Mouse (Mus musculus): ENCODE measurements around the gene Stxbp5. TPM values are rescaled to one million over a fixed set of nuclear protein-coding genes. Genes with fewer than 3 reads are reported as not detected.

The Stxbp5 gene
- polyA plus RNA-seq, 1 experiment from 2014 or later = 7.4 TPM

GRCm38 (mm10) chr10:9834986-9835385, 65.9 kb downstream of the Stxbp5 start:
- Histone ChIP-seq H3K9me3 (ENCODE audit: control insufficient read depth, low read length) (no peaks in the 10 kb centered on the region), H3K4me3 (ENCODE audit: low read depth, low read length) (no peak overlapping the region), H3K4me2 (no peak overlapping the region), H3K9ac (ENCODE audit: low read depth, low read length) (no peak overlapping the region), H3K27ac (ENCODE audit: low read depth, low read length) (no peak overlapping the region), H3K27me3 (replicated peaks; ENCODE audit: control insufficient read depth, insufficient read depth, low read length) (no peaks in the 10 kb centered on the region), H3K36me3 (ENCODE audit: control insufficient read depth, insufficient read depth, low read length) (peaks cover 5% of the 10 kb centered on the region; the same call in 1 of the 2 replicates), H3K4me1 (replicated peaks; ENCODE audit: control insufficient read depth, insufficient read depth, low read length) (no peaks in the 10 kb centered on the region)
- ATAC-seq (replicated peaks; ENCODE audit: low FRiP score) (peak; percentile 68), DNase-seq (ENCODE audit: low spot score) (no peak)
- 77% methylated on average over 4 of the region's 4 CpGs for WGBS

- no peak for DNase-seq (ENCODE audit: low spot score)
- WGBS = 91% methylated on average over 4 of the region's 4 CpGs
Measured at GRCm38 (mm10) chr10:9832937-9833336, 67.9 kb downstream of the Stxbp5 start.

GRCm38 (mm10) chr10:9829744-9830143, 71.1 kb downstream of the Stxbp5 start:
- Histone ChIP-seq H3K4me1 (replicated peaks; ENCODE audit: control insufficient read depth, insufficient read depth, low read length) (no peaks in the 10 kb centered on the region), H3K27ac (ENCODE audit: low read depth, low read length) (no peak overlapping the region), H3K4me3 (ENCODE audit: low read depth, low read length) (no peak overlapping the region), H3K9ac (ENCODE audit: low read depth, low read length) (no peak overlapping the region), H3K4me2 (no peak overlapping the region), H3K27me3 (replicated peaks; ENCODE audit: control insufficient read depth, insufficient read depth, low read length) (no peaks in the 10 kb centered on the region), H3K36me3 (ENCODE audit: control insufficient read depth, insufficient read depth, low read length) (peaks cover 5% of the 10 kb centered on the region; the same call in 1 of the 2 replicates), H3K9me3 (ENCODE audit: control insufficient read depth, low read length) (no peaks in the 10 kb centered on the region)
- DNase-seq (ENCODE audit: low spot score) (no peak), ATAC-seq (replicated peaks; ENCODE audit: low FRiP score) (no peak)
- 88% methylated on average over 3 of the region's 3 CpGs for WGBS

More at GRCm38 (mm10) chr10:9832937-9833336, 67.9 kb downstream of the Stxbp5 start:
- Histone ChIP-seq H3K4me3 (ENCODE audit: low read depth, low read length) (no peak overlapping the region), H3K27me3 (replicated peaks; ENCODE audit: control insufficient read depth, insufficient read depth, low read length) (no peaks in the 10 kb centered on the region), H3K4me1 (replicated peaks; ENCODE audit: control insufficient read depth, insufficient read depth, low read length) (no peaks in the 10 kb centered on the region), H3K36me3 (ENCODE audit: control insufficient read depth, insufficient read depth, low read length) (peaks cover 5% of the 10 kb centered on the region; the same call in 1 of the 2 replicates), H3K27ac (ENCODE audit: low read depth, low read length) (no peak overlapping the region), H3K4me2 (no peak overlapping the region), H3K9ac (ENCODE audit: low read depth, low read length) (no peak overlapping the region), H3K9me3 (ENCODE audit: control insufficient read depth, low read length) (no peaks in the 10 kb centered on the region)
- ATAC-seq (replicated peaks; ENCODE audit: low FRiP score) = no peak

GRCm38 (mm10) chr10:9821299-9821698, 79.6 kb downstream of the Stxbp5 start:
- Histone ChIP-seq H3K4me2 (no peak overlapping the region), H3K4me3 (ENCODE audit: low read depth, low read length) (no peak overlapping the region), H3K4me1 (replicated peaks; ENCODE audit: control insufficient read depth, insufficient read depth, low read length) (no peaks in the 10 kb centered on the region), H3K9ac (ENCODE audit: low read depth, low read length) (no peak overlapping the region), H3K9me3 (ENCODE audit: control insufficient read depth, low read length) (no peaks in the 10 kb centered on the region), H3K27me3 (replicated peaks; ENCODE audit: control insufficient read depth, insufficient read depth, low read length) (no peaks in the 10 kb centered on the region), H3K27ac (ENCODE audit: low read depth, low read length) (no peak overlapping the region), H3K36me3 (ENCODE audit: control insufficient read depth, insufficient read depth, low read length) (no peaks in the 10 kb centered on the region)
- ATAC-seq (replicated peaks; ENCODE audit: low FRiP score) (no peak), DNase-seq (ENCODE audit: low spot score) (no peak)
- WGBS = 76% methylated on average over 6 of the region's 6 CpGs

GRCm38 (mm10) chr10:9818574-9818973, 82.3 kb downstream of the Stxbp5 start:
- Histone ChIP-seq H3K27me3 (replicated peaks; ENCODE audit: control insufficient read depth, insufficient read depth, low read length) (no peaks in the 10 kb centered on the region), H3K4me2 (no peak overlapping the region), H3K4me3 (ENCODE audit: low read depth, low read length) (no peak overlapping the region), H3K9me3 (ENCODE audit: control insufficient read depth, low read length) (no peaks in the 10 kb centered on the region), H3K4me1 (replicated peaks; ENCODE audit: control insufficient read depth, insufficient read depth, low read length) (no peaks in the 10 kb centered on the region), H3K9ac (ENCODE audit: low read depth, low read length) (no peak overlapping the region), H3K27ac (ENCODE audit: low read depth, low read length) (no peak overlapping the region), H3K36me3 (ENCODE audit: control insufficient read depth, insufficient read depth, low read length) (no peaks in the 10 kb centered on the region)
- 88% methylated on average over 7 of the region's 7 CpGs for WGBS
- DNase-seq (ENCODE audit: low spot score) = no peak
- no peak for ATAC-seq (replicated peaks; ENCODE audit: low FRiP score)

- DNase-seq (ENCODE audit: low spot score) (no peak), ATAC-seq (replicated peaks; ENCODE audit: low FRiP score) (no peak)
Measured at GRCm38 (mm10) chr10:9813926-9814325, 87.0 kb downstream of the Stxbp5 start.

GRCm38 (mm10) chr10:9807596-9807995, 93.3 kb downstream of the Stxbp5 start:
- H3K4me1 ChIP-seq (replicated peaks; ENCODE audit: control insufficient read depth, insufficient read depth, low read length) = no peaks in the 10 kb centered on the region
- no peaks in the 10 kb centered on the region for H3K27me3 ChIP-seq (replicated peaks; ENCODE audit: control insufficient read depth, insufficient read depth, low read length)
- no peaks in the 10 kb centered on the region for H3K9me3 ChIP-seq (ENCODE audit: control insufficient read depth, low read length)
- no peak overlapping the region for H3K27ac ChIP-seq (ENCODE audit: low read depth, low read length)
- no peak for DNase-seq (ENCODE audit: low spot score)
- no peak overlapping the region for H3K9ac ChIP-seq (ENCODE audit: low read depth, low read length)
- WGBS = 80% methylated on average over 2 of the region's 2 CpGs
- no peak overlapping the region for H3K4me3 ChIP-seq (ENCODE audit: low read depth, low read length)
- no peak overlapping the region for H3K4me2 ChIP-seq
- ATAC-seq (replicated peaks; ENCODE audit: low FRiP score) = no peak
- H3K36me3 ChIP-seq (ENCODE audit: control insufficient read depth, insufficient read depth, low read length) = no peaks in the 10 kb centered on the region; the same call in 1 of the 2 replicates

More at GRCm38 (mm10) chr10:9813926-9814325, 87.0 kb downstream of the Stxbp5 start:
- H3K27ac ChIP-seq (ENCODE audit: low read depth, low read length) = no peak overlapping the region
- H3K4me3 ChIP-seq (ENCODE audit: low read depth, low read length) = no peak overlapping the region
- H3K27me3 ChIP-seq (replicated peaks; ENCODE audit: control insufficient read depth, insufficient read depth, low read length) = no peaks in the 10 kb centered on the region
- H3K9me3 ChIP-seq (ENCODE audit: control insufficient read depth, low read length) = no peaks in the 10 kb centered on the region
- WGBS = 85% methylated on average over 4 of the region's 4 CpGs
- no peaks in the 10 kb centered on the region for H3K36me3 ChIP-seq (ENCODE audit: control insufficient read depth, insufficient read depth, low read length)
- no peak overlapping the region for H3K9ac ChIP-seq (ENCODE audit: low read depth, low read length)
- H3K4me2 ChIP-seq = no peak overlapping the region
- H3K4me1 ChIP-seq (replicated peaks; ENCODE audit: control insufficient read depth, insufficient read depth, low read length) = no peaks in the 10 kb centered on the region

- 76% methylated on average over 3 of the region's 3 CpGs for WGBS
Measured at GRCm38 (mm10) chr10:9805341-9805740, 95.5 kb downstream of the Stxbp5 start.

GRCm38 (mm10) chr10:9803126-9803525, 97.8 kb downstream of the Stxbp5 start:
- DNase-seq (ENCODE audit: low spot score) = no peak
- no peak overlapping the region for H3K4me3 ChIP-seq (ENCODE audit: low read depth, low read length)
- no peaks in the 10 kb centered on the region for H3K9me3 ChIP-seq (ENCODE audit: control insufficient read depth, low read length)
- H3K27ac ChIP-seq (ENCODE audit: low read depth, low read length) = no peak overlapping the region
- no peak for ATAC-seq (replicated peaks; ENCODE audit: low FRiP score)
- H3K4me2 ChIP-seq = no peak overlapping the region
- no peaks in the 10 kb centered on the region for H3K4me1 ChIP-seq (replicated peaks; ENCODE audit: control insufficient read depth, insufficient read depth, low read length)
- no peak overlapping the region for H3K9ac ChIP-seq (ENCODE audit: low read depth, low read length)
- peaks cover 2% of the 10 kb centered on the region; the same call in 1 of the 2 replicates for H3K36me3 ChIP-seq (ENCODE audit: control insufficient read depth, insufficient read depth, low read length)
- H3K27me3 ChIP-seq (replicated peaks; ENCODE audit: control insufficient read depth, insufficient read depth, low read length) = no peaks in the 10 kb centered on the region
- WGBS = 79% methylated on average over 2 of the region's 2 CpGs

More at GRCm38 (mm10) chr10:9805341-9805740, 95.5 kb downstream of the Stxbp5 start:
- DNase-seq (ENCODE audit: low spot score) = no peak
- ATAC-seq (replicated peaks; ENCODE audit: low FRiP score) = no peak
- Histone ChIP-seq H3K9me3 (ENCODE audit: control insufficient read depth, low read length) (no peaks in the 10 kb centered on the region), H3K27me3 (replicated peaks; ENCODE audit: control insufficient read depth, insufficient read depth, low read length) (no peaks in the 10 kb centered on the region), H3K27ac (ENCODE audit: low read depth, low read length) (no peak overlapping the region), H3K4me3 (ENCODE audit: low read depth, low read length) (no peak overlapping the region), H3K4me2 (no peak overlapping the region), H3K4me1 (replicated peaks; ENCODE audit: control insufficient read depth, insufficient read depth, low read length) (no peaks in the 10 kb centered on the region), H3K9ac (ENCODE audit: low read depth, low read length) (no peak overlapping the region), H3K36me3 (ENCODE audit: control insufficient read depth, insufficient read depth, low read length) (no peaks in the 10 kb centered on the region; the same call in 1 of the 2 replicates)
